Mouse (Mus musculus) spleen, postnatal 0 days (tissue): Measurements from ENCODE around the gene Dchs1. TPM values are rescaled to one million over a fixed set of nuclear protein-coding genes. Genes with fewer than 3 reads are reported as not detected.

Experiments
- polyA plus RNA-seq: library from polyadenylated mRNA; unstranded; fragments of >200 nt; fragmentation: Nextera tagmentation; extraction: Ambion mirVana; gene quantifications from 2 replicates; pipeline ENCODE4 v1.2.1, GENCODE M21; 2015

Gene Dchs1
- 1.6 and 2.4 TPM in 2 replicates for polyA plus RNA-seq

DNA sequence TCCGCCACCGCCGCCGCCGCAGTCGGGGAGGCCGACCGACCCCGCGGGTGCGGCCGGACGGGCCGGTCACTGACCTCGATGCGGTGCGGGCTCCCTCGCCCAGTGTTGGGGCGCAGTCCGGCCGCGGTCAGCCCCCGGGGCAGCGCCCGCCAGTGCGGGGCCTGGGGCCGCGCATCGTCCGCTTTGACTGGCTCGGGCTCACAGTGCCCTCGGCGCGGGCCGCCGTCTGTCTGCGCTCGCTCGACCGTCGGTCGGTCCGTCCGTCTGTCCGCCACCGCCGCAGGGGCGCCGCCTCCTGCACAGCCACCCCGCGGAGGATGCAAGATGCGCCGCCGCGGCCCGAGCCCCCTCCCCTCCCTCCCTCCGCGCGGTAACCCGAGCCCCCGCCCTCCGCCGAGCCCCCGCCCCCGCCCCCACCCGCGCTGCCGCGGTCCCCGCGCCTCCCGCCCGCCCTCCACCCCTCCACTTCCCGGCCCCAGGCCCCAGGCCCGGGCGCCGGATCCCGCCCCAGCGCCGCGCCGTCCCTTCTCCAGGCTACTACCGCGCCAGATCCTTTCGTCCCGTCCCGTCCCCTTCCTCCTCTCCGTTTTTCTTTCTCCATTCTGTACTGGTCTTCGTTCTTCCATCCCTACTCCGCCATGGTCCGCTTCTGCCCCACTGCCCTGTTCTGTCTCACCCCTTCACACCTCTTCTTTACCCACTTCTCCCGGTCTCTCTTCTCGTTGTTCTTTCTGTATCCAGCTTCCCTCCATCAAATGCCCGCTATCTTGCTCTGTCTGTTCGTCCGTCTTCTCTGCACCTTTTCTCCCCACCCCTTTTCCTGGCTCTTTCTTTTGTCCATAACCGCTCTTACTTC is at the start of gene Dchs1:
TSS of gene Dchs1 (minus strand) at position 370 of the 856 bp plus-strand sequence.

DNA sequence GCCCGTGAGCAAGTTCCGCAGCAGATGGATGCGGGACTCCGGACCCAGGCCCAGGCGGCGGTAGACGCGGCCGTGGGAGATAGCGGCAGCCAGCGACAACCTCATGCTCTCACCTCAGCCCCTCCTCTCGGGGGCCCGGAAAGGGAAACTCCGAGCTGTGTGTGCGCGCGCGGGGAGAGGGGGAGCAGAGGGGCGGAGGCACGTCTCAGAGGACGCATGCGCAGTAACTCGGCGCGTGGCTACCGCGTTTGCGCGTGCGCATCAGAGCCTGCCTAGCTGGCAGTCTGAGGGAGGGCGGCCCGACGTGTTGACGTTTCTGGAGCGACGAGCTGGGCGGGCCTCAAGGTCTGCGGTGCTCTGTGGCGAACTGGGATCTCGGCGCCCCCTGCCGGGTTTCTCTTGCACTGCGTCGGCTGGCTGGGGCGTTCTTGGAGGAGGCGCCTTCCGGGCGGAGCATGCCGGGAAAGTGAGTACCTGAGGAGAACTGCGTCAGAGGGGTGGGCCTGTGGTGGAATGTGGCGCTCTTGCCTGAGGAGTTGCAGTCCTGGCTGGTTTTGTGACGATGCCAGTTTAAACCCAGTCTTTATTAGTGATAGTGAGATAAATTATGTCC is 23.5 kb upstream of the Dchs1 start, which contains the start of gene Mrpl17:
TSS of gene Mrpl17 (minus strand) at position 223 of the 613 bp plus-strand sequence.

DNA sequence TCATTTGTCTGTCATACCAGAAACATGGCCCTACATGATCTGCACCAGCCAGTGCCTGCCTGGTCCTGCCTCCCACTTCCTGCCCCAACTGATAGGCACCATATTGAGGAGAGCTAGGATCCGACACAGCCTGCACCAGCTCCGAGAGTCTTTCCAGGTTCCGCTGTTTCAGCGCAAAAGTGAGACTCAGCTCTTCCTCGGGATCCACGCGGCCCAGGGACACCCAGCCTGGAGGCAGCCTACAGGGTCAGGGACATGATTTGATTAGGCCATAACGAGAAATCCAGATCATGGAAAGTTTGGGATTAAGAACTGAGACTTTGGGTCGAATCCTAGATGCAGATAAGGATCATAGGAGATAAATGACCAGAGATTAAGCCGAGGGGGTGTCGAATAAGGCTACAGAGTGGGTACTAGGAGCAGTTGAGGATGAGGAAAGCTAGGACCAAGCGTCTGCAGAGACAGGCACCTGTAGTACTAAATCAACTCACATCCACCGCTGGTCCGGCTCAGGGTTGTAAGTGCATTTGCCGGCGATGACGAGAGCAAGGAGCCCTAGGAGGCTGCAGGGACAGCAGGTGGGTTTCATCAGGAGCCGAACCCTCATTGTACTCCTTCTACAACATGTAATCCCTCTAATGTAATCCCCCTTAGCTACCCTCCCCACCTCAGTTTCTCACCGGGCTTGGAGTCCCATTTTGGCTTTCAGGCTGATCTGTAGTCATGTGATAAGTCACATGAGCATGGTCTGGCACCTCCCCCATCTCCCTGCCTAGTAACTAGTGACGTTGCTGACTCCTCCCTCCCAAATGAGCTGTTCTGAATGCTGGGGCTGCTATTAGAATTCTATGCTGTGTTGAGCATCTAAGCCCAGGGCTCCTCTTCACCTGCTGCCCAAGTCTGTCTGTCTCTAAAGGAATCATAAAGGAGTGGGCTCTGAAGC is 35.7 kb downstream of the Dchs1 start, which contains the start of gene Tpp1:
TSS of gene Tpp1 (minus strand) at position 745 of the 943 bp plus-strand sequence.

DNA sequence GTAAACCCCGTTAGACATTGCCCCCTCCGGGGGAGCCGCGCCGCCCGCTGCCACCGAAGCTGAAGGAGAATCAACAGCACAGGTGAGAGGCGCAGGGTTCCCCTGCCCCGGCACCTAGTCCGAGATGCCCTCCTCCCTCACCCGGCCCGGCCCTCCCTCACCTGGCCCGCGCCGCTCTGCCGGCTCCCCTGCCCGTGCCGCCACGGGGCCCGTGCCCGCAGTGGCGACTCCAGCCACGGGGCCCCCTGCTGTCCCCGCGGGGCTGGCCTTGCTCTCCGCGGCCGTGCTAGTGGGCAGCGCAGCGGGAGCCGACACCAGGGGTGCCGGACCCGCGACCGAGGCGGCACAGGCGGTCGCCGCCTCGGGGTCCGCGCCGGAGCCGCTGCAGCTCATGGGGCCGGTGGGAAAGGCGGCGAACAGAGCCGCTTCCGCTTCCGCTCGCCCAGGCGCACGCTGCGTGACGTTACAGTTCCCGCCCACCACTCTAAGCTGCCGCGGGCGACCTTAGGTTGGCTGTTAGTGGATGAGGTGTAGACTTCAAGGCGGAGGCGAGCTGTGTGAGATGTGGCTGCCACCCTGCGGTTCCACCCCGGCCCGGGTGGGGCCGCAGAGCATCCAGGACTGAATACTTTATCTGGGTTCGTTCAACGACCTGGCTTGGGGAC is 43.4 kb downstream of the Dchs1 start, which contains the start of gene Taf10:
TSS of gene Taf10 (minus strand) at position 436 of the 665 bp plus-strand sequence.

DNA sequence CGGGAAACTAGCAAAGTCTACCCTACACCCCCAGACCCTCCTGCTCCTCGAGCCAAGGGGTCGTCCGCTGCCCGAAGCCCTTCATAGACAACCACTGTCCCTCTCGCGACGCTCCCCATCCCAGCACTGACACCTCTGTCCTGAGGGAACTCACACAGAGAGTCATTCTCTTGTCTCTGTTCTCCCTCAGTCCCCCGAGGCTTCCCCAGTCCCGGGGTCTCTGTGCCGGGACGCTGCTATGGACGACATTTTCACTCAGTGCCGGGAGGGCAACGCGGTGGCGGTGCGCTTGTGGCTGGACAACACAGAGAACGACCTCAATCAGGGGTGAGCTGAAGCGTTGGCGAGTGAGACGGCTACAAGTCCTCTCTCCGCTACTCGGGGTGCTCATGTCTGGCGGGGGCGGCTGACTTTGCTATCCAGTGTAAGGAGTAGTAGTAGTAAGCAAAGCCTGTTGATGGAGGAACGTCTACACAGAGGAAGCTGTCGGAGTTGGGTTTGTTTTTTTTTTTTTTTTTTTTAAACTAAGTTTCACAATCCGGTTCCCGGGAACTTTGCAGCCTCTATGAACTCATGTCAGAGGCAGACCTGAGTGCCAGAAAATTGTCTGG is 50.4 kb downstream of the Dchs1 start, which contains the start of gene Rrp8:
TSS of gene Rrp8 (minus strand) at position 475 of the 611 bp plus-strand sequence.

DNA sequence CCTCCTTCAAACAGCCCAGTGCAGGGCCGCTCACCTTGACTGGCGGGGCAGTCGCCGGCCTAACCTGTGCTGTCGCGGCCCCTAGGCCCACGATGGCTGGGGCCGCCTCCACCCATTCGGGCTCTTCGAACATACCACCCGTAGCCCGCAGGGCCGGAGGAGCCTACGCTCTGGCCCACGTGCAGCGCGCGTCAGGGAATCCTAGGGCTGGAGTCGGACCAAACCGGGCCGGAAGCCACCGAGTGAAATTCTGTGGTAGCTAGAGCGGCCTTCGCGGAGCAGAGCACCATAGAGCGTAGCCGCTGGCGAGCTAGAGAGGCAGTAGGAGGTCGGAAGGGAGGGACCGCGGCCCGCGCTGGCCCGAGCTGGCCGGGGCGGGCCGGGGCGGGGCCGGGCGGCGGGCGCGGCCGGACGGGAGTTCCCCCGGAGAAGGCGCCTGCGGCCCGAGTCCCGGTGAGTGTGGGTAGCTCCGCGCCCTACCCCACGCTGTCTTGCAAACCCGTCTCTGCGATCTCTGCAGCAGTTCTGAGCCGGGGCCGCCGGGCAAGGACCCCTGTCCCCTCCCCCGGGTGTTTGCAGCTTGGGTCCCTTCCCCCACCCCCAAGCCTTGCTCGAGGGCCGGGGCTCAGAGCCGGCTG is 51.1 kb downstream of the Dchs1 start, which contains the start of gene Ilk:
TSS of gene Ilk (plus strand) at position 329 of the 638 bp plus-strand sequence.

Other genes with a start within 250 kb of the Dchs1 start
- 17.5 and 18.0 TPM in 2 replicates for gene Smpd1, start 233.3 kb downstream of the Dchs1 start, polyA plus RNA-seq
- gene Apbb1, start 206.0 kb downstream of the Dchs1 start, polyA plus RNA-seq = 3.4 and 4.6 TPM in 2 replicates
- 0.61 and 0.69 TPM in 2 replicates for gene Hpx, start 187.5 kb downstream of the Dchs1 start, polyA plus RNA-seq
- 6.0 and 8.5 TPM in 2 replicates for gene Trim3, start 154.1 kb downstream of the Dchs1 start, polyA plus RNA-seq
- 172 and 176 TPM in 2 replicates for gene Timm10b, start 147.6 kb downstream of the Dchs1 start, polyA plus RNA-seq
- gene Arfip2, start 147.2 kb downstream of the Dchs1 start, polyA plus RNA-seq = 17.2 and 22.3 TPM in 2 replicates
- gene Gm45799, start 147.1 kb downstream of the Dchs1 start, polyA plus RNA-seq = 30.2 and 33.3 TPM in 2 replicates
- 0.37 and 0.51 TPM in 2 replicates for gene Dnhd1, start 136.8 kb downstream of the Dchs1 start, polyA plus RNA-seq
- gene Ilk, start 51.1 kb downstream of the Dchs1 start, polyA plus RNA-seq = 153 and 175 TPM in 2 replicates
- gene Rrp8, start 50.3 kb downstream of the Dchs1 start, polyA plus RNA-seq = 17.3 and 17.4 TPM in 2 replicates
- gene Taf10, start 43.3 kb downstream of the Dchs1 start, polyA plus RNA-seq = 135 and 154 TPM in 2 replicates
- gene Tpp1, start 35.4 kb downstream of the Dchs1 start, polyA plus RNA-seq = 43.0 and 44.6 TPM in 2 replicates
- 255 and 272 TPM in 2 replicates for gene Mrpl17, start 23.4 kb upstream of the Dchs1 start, polyA plus RNA-seq
- 0.65 and 2.0 TPM in 2 replicates for gene Gm4070, start 166.3 kb upstream of the Dchs1 start, polyA plus RNA-seq